Mouse (Mus musculus) testis, adult 2 months (tissue): ENCODE results near the gene Ankmy1.

Experiments used
- CTCF ChIP-seq: fragments of 200-500 bp; IDR thresholded peaks from 2 replicates; pipeline ENCODE4 v1.5.1; 2012; ENCODE audit warnings: low read depth, mild to moderate bottlenecking, inconsistent platforms, low read length, moderate library complexity; ENCODE audit not compliant: control insufficient read depth, insufficient read depth, insufficient replicate concordance
- POLR2A ChIP-seq: fragments of 200-500 bp; IDR thresholded peaks from 2 replicates; pipeline ENCODE4 v1.6.1; 2012; ENCODE audit warnings: low read depth, mild to moderate bottlenecking, inconsistent platforms, low read length, moderate library complexity; ENCODE audit not compliant: control insufficient read depth

GRCm38 (mm10) chr1:92919151-92919550 is 16.4 kb upstream of the Ankmy1 start:
- no peak for TF ChIP-seq CTCF
- TF ChIP-seq POLR2A, result no peak
